Mouse (Mus musculus): Measurements from ENCODE around the gene Tbc1d22a.

GRCm38 (mm10) chr15:86507546-86507945, 293.3 kb downstream of the Tbc1d22a start:
- no peak for TF ChIP-seq CTCF (conservative IDR thresholded peaks at IDR 0.05; ENCODE audit: insufficient read depth, insufficient read length, low read depth, low read length)
- no peak for TF ChIP-seq POLR2A (IDR thresholded peaks at IDR 0.05; ENCODE audit: low read depth, low read length)

All from kidney, adult 2 months (tissue).